In genomic region chr12:33778477-33778876, GRCm38 (mm10) we compare ENCODE assay signal across 26 mouse cellular contexts.
A peak's percentile ranks its signal among the peaks of the same experiment; 100 is the strongest.
DNase-seq lines count a peak whose midpoint lies in the region; ATAC-seq lines count a peak whose summit lies in the region.
"Had no signal": no experiment of that assay in that cellular context is flagged by ENCODE, and none has a peak within 500 bp of the region (broad histone marks: within the 10 kb centered on the region; RNA-seq: fewer than 3 reads in every experiment).

No protein-coding gene starts in this region.

- 54% methylated on average over 4 of the region's 4 CpGs for WGBS in midbrain, embryonic 16.5 days

- intact Hi-C loops in heart, postnatal 25 days (cut with DNase I), result no loop called here

- H3K36me3 ChIP-seq in megakaryocyte, embryonic 14.5 days (replicated peaks; ENCODE audit: low read length), result no peaks in the 10 kb centered on the region
- H3K36me3 ChIP-seq in midbrain, embryonic 16.5 days (ENCODE audit: control insufficient read depth, insufficient read depth, low read length), result no peaks in the 10 kb centered on the region
- H3K36me3 ChIP-seq: embryonic facial prominence, embryonic 13.5 days; forebrain, embryonic 12.5 days; forebrain, embryonic 15.5 days; hindbrain, embryonic 12.5 days had no signal

- H3K9ac ChIP-seq in midbrain, embryonic 16.5 days (ENCODE audit: low read depth, low read length), result no peak overlapping the region
- H3K9ac ChIP-seq: embryonic facial prominence, embryonic 13.5 days; forebrain, embryonic 12.5 days; forebrain, embryonic 15.5 days; hindbrain, embryonic 12.5 days had no signal

- H3K4me3 ChIP-seq in megakaryocyte, embryonic 14.5 days (replicated peaks), result peak overlapping the region; percentile 21
- H3K4me3 ChIP-seq in midbrain, embryonic 16.5 days (ENCODE audit: low read depth, low read length), result no peak overlapping the region
- H3K4me3 ChIP-seq: embryonic facial prominence, embryonic 13.5 days; erythroblast, embryonic 14.5 days; forebrain, embryonic 12.5 days; forebrain, embryonic 15.5 days; hindbrain, embryonic 12.5 days had no signal

- H3K9me3 ChIP-seq in megakaryocyte, embryonic 14.5 days, result peaks cover 7% of the 10 kb centered on the region; the same call in 1 of the 2 replicates
- no peaks in the 10 kb centered on the region for H3K9me3 ChIP-seq in midbrain, embryonic 16.5 days (replicated peaks; ENCODE audit: control insufficient read depth, low read length, poor library complexity, severe bottlenecking)
- H3K9me3 ChIP-seq: embryonic facial prominence, embryonic 13.5 days; forebrain, embryonic 12.5 days; forebrain, embryonic 15.5 days; hindbrain, embryonic 12.5 days had no signal

- DNase-seq in embryo, embryonic 10 days (ENCODE audit: low spot score), result peak; percentile 57
- DNase-seq in embryo, embryonic 11 days, result peak; percentile 25
- DNase-seq in heart, postnatal 25 days (ENCODE audit: low spot score), result no peak
- DNase-seq: adrenal gland, postnatal 10 days; adrenal gland, postnatal 36 days; cerebellum, adult 18-20 months; cerebellum, adult 9-10 months; cerebellum, postnatal 14 days; gastrocnemius, postnatal 25 days; heart, adult 18-20 months; heart, postnatal 36 days; kidney, adult 18-20 months had no signal

- no peaks in the 10 kb centered on the region for H3K27me3 ChIP-seq in megakaryocyte, embryonic 14.5 days (replicated peaks)
- H3K27me3 ChIP-seq in midbrain, embryonic 16.5 days (ENCODE audit: control insufficient read depth, insufficient read depth, low read depth, low read length), result no peaks in the 10 kb centered on the region
- H3K27me3 ChIP-seq: embryonic facial prominence, embryonic 13.5 days; forebrain, embryonic 12.5 days; forebrain, embryonic 15.5 days; hindbrain, embryonic 12.5 days had no signal

- no peak for ATAC-seq in megakaryocyte, adult 5-6 weeks (ENCODE audit: poor library complexity, severe bottlenecking)
- no peak for ATAC-seq in midbrain, embryonic 16.5 days
- ATAC-seq: activated CD4-positive, CD25-positive, alpha-beta regulatory T cell, adult 4 months; CD4-positive, CD25-positive, alpha-beta regulatory T cell, adult 4 months; forebrain, embryonic 15.5 days; hindbrain, postnatal 0 days; inflammation-experienced regulatory T-cells, adult 6 months; intestine, embryonic 16.5 days had no signal

- no peak overlapping the region for H3K27ac ChIP-seq in midbrain, embryonic 16.5 days (ENCODE audit: low read length)
- H3K27ac ChIP-seq: embryonic facial prominence, embryonic 13.5 days; forebrain, embryonic 12.5 days; forebrain, embryonic 15.5 days; hindbrain, embryonic 12.5 days; hindbrain, postnatal 0 days had no signal

- no peaks in the 10 kb centered on the region; the same call in 1 of the 2 replicates for H3K4me1 ChIP-seq in megakaryocyte, embryonic 14.5 days
- no peaks in the 10 kb centered on the region; the same call in 1 of the 2 replicates for H3K4me1 ChIP-seq in midbrain, embryonic 16.5 days (ENCODE audit: control insufficient read depth, insufficient read depth, low read length)
- H3K4me1 ChIP-seq: forebrain, embryonic 12.5 days had no signal

- no peak overlapping the region for H3K4me2 ChIP-seq in midbrain, embryonic 16.5 days (ENCODE audit: low read length)
- H3K4me2 ChIP-seq: embryonic facial prominence, embryonic 13.5 days; forebrain, embryonic 12.5 days; forebrain, embryonic 15.5 days; heart, embryonic 11.5 days; hindbrain, embryonic 12.5 days had no signal
